Mouse (Mus musculus): ENCODE results near the gene Gm5150.
"Not testable (repeated sequence)": the region's sequence is repeated elsewhere in the genome, so short reads cannot be mapped to it uniquely, and the experiment has no call there.

The Gm5150 gene

DNA sequence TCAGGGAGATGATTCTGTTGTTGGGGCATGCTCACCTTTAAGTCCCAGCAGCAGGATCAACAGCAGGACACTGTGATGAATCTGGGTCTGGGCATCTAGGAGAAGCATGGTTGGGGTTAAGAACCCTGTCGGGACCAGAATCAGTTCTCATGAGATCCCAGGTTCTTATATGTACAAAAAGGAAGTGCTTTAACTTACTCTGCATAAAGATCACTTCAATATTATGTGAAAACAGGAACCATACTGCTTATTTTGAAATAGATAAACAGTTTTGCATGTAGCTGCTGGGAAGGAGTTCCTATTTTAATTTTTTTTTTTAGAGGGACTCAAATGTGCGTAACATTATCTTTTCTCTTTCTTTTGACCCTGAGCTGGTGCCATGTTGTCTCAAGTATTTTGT is at the start of gene Gm5150:
Gm5150 (minus strand) TSS at position 223 of the 400 bp plus-strand sequence.
- no peak for DNase-seq (ENCODE audit: low spot score)

DNA sequence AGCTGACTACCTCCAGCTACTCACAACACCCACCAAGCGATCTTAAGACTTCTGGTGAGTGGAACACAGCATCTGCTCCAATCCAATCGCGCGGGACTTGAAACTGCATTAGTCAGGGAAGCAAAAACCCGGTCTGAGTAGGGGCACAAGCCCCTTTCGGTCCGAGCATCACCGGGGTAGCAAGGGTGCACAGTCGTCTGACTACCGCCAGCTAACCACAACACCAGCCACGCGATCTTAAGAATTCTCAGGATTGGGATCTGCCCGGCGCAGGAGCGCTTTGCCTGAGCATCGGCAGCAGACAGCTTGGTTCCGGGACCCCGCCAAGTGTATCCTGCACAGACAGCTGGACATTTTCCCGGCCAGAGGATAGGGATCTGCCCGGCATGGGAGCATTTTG is 45.5 kb upstream of the Gm5150 start:
- DNase-seq (ENCODE audit: low spot score) = not testable (repeated sequence)

DNA sequence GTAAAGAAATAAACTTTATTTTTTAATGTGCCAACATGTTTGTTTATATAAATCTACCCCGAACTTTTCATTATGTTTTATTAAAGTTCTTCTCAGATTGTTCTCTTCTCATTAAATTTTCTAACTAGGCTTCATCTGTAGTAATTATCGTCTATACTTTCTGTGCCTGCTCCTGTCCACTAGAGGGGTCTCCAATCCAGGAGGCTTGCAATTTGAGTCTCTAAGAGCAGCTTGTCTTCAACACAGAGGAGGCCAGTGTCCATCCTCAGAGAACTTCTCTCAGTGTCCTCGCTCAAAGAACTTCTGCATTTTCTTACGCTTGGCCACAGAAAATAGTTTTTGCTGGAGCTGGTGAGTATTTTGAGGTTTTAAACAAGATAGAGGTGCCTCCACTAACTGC is 41.1 kb upstream of the Gm5150 start:
- no peak for DNase-seq (ENCODE audit: low spot score)

DNA sequence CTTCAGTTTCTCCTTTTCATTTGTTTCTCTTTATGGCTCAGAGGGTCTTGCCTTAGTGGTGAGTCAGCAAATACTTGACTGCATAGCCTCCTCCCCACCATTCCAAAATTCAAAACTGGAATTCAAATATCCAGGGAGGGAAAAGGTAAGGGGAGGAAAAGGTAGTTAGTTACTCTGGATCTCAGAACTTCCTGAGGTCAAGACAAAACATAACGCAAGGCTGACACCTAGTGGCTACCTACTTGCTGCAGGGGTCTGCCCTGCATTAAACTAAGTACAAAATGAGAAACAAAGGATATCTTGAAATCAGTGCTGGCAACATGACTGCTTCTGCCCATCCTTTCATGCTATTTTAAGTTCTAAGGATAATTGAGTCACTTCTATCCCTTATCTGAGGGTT is 37.1 kb upstream of the Gm5150 start:
- DNase-seq (ENCODE audit: low spot score) = peak; percentile 70

DNA sequence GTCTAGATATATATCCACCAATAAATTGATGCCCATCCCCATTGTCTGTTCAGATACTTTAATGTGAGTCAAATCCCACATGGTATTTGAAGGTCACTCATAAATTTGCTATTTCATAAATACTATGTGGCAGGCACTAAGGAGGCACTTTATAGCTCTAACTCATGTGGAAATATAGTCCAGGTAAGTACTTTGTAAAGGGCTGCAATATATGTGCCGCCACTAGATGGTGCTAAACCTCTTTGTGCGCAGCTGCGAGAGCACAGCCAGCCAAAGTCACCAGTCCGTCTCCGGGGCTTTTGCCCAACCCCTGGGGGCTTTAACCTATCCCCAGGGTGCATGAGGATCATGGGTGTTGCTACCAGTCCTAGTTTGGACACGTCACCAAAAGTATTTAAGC is 18.8 kb upstream of the Gm5150 start:
- not testable (repeated sequence) for DNase-seq (ENCODE audit: low spot score)

DNA sequence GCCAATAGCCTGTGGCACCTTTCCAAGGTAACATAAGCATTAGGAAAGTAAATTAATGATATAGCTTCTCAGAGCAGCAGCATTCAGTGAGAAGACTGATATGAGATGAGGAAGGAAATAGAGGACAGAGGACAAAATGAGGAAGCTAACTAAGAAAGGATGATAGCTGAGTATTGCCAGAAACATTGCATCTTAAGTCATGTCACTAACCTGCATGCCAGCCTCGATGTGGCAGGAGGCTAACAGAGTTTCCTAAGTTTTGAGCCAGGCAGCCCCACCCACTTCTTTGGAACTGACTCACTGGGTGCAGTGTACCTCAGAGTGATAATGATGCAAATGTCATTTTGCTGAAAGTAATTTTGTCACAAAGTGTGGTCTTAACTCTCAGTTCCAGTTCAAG is 16.0 kb upstream of the Gm5150 start:
- no peak for DNase-seq (ENCODE audit: low spot score)

DNA sequence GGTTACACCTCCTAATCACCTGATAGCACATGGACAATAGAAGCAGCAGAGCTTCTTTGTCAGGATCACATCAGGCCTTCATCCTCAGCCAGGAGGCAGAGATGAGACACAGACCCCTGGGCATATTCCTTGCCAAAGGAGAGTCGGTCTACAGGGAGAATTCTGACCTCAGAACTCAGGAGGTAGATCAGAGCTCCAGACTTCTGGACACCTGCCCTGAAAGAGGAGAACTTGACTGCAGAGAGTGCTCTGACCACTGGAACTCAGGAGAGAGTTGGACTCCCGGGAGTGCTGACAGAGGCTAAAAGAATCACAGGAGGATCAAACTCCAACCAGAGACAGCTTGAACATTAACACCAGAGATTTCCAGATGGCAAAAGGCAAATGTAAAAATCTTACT is 8.2 kb upstream of the Gm5150 start:
- not testable (repeated sequence) for DNase-seq (ENCODE audit: low spot score)

DNA sequence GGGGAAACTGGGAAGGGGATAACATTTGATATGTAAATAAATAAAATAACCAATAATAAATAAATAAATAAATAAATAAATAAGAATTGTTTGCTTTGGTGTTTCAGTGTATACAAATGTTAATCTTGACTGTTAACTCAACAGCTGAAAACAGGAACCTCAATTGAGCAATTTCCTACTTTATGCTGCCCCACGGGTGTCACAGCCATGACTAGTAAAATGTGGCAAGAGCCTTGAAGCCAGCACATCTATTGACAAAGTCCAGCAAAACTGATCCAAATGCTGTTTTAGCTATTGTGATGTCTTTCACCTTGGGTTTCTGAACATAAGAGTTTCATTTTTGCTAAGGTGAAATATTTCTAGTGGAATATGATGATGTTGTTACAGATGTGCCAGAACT is 1.6 kb upstream of the Gm5150 start:
- DNase-seq (ENCODE audit: low spot score) = no peak

DNA sequence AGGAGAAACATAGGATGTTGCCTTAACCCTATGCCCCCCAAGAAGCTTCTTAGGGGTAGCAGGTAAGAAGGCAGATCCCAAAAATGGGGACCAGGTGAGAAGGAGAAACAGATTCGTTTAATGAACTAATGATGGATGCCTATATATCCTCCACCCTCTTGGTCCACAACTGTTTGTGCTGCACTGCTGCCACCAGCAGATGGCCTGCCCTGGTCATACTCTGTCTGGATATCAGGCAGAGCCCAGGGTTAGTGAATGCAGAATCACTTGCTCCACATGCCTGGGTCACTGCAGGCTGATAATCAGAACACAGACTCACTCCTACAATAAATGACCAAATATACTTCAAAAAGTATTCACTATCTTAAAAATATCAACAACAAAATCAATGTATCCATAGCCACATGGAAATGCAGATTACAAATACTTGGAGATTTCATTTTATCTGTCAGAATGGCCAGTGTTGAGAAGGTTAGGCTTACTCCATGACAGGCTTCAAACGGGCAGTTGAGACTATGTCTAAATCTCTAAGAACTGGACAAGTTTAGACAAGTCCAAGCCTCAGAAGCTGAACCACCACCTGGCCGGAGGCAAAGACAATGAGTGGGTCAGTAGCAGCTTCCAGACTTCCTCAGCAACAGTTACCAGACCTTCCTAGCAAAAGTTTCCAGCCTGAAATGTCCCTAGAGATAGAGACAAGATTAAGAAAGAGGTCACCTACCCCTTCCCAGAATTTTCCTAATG is 2.2 kb downstream of the Gm5150 start:
- DNase-seq (ENCODE audit: low spot score) = no peak

DNA sequence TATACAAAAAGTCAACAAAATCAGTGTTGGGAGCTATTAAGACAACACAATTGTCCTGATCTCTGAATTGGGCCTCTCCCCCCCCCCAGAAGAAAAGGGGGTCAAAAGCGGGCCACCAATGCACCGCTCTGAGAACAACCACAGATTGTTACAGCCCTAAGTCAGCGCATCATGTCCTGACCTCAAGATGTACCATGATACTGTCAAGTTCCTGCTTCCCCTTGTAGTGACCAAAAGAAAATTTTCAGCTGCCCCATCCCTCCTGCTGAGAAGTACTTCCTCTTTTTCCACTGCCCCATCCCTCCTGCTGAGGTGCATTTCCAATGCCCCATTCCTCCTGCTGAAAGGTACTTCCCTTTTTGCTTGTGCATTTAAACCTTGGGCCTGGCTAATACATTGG is 6.8 kb downstream of the Gm5150 start:
- not testable (repeated sequence) for DNase-seq (ENCODE audit: low spot score)

DNA sequence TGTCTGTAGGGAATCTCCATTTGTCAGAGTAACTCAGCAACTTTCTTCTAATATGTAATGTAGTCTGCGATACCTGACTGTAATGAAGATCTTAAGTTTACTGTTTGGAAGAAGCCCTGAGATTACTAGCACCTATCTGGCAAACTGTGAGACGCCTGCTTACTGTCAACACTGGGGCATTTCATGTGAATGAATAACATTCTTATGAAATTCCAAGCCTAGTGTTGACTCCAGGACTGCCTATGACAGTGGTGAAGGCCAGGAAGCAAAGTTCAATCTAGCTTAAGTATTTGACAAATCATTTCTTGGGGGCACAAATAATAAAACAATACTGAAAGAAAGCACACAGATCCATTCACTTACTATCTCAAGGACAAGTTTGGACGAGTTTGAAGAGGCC is 24.0 kb downstream of the Gm5150 start:
- DNase-seq (ENCODE audit: low spot score) = no peak

DNA sequence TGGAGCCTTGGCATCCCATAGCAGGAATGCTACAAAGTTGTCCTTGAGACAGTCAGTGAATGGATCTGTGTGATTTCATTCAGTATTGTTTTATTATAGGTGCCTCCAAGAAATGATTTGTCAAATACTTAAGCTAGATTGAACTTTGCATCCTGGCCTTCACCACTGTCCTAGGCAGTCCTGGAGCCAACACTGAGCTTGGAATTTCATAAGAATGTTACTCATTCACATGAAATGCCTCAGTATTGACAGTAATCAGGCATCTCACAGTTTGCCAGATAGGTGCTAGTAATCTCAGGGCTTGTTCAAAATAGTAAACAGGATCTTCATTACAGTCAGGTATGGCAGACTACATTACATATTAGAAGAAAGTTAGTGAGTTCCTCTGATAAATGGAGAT is 49.3 kb downstream of the Gm5150 start:
- DNase-seq (ENCODE audit: low spot score) = no peak
